Mouse (Mus musculus) thymus, adult 2 months (tissue): ENCODE data around the gene Bhlhe23.

ENCODE experiments used
- CTCF ChIP-seq: fragments of 200-500 bp; IDR thresholded peaks from 2 replicates; pipeline ENCODE4 v1.5.1; 2012; ENCODE audit warnings: mild to moderate bottlenecking, control low read depth, low read length, moderate library complexity, borderline replicate concordance; ENCODE audit not compliant: control insufficient read depth, poor library complexity, insufficient read depth; ENCODE audit errors: extremely low read depth
- POLR2A ChIP-seq: fragments of 200-500 bp; IDR thresholded peaks from 2 replicates; pipeline ENCODE4 v1.6.1; 2012; ENCODE audit warnings: mild to moderate bottlenecking, low read length, control low read depth, moderate library complexity; ENCODE audit not compliant: control insufficient read depth, poor library complexity, insufficient read depth; ENCODE audit errors: extremely low read depth

- TF ChIP-seq CTCF (no peak), POLR2A (no peak)
Observed at GRCm38 (mm10) chr2:180737984-180738383, 38.7 kb downstream of the Bhlhe23 start.
